In genomic region chr16:46617544-46618335, GRCm38 (mm10) we compare ENCODE assay signal across 13 mouse cellular contexts.
DNase-seq lines count a peak whose midpoint lies in the region; ATAC-seq and TF ChIP-seq lines count a peak whose summit lies in the region.
"Had no signal": no experiment of that assay in that cellular context is flagged by ENCODE, and none has a peak within 500 bp of the region (broad histone marks: within the 10 kb centered on the region; RNA-seq: fewer than 3 reads in every experiment).

No protein-coding gene starts in this region.

- TF ChIP-seq CTCF in Patski (IDR thresholded peaks at IDR 0.05) = no peak
- TF ChIP-seq CTCF in gastrocnemius, adult 2 months (IDR thresholded peaks at IDR 0.05) = no peak

- ATAC-seq in kidney, embryonic 16.5 days (ENCODE audit: low FRiP score, low TSS enrichment) = peak; percentile 79
- peak; percentile 92 for ATAC-seq in Patski

- WGBS in kidney, embryonic 16.5 days = 28% methylated on average over 13 of the region's 13 CpGs

- DNase-seq in kidney, adult 18-20 months = no peak
- DNase-seq in Patski (ENCODE audit: low read depth, low spot score) = peak; percentile 71
- peak; percentile 41 for DNase-seq in embryo, embryonic 10.5 days (ENCODE audit: low spot score)
- DNase-seq in kidney, postnatal 36 days = peak; percentile 12 to 13
- DNase-seq in thymus, postnatal 4 days = no peak
- no peak for DNase-seq in gastrocnemius, adult 2 months
- DNase-seq: adrenal gland, postnatal 14 days; cerebellum, adult 11-12 months; layer of hippocampus, adult 9-11 months; spleen, adult 18-20 months had no signal

- H3K9me3 ChIP-seq in kidney, embryonic 16.5 days (ENCODE audit: low read length) = no peaks in the 10 kb centered on the region
- H3K9me3 ChIP-seq: embryonic facial prominence, embryonic 15.5 days; heart, embryonic 10.5 days had no signal

- intact Hi-C loops in gastrocnemius, adult 2 months (cut with DNase I) = no loop called here

- in situ Hi-C loops in Patski (cut with MboI; ENCODE audit: low pct_unique_long_range_greater_than_20kb) = no loop called here

- no peaks in the 10 kb centered on the region for H3K27me3 ChIP-seq in kidney, embryonic 16.5 days (ENCODE audit: insufficient read depth, low read length)
- peaks cover 38% of the 10 kb centered on the region for H3K27me3 ChIP-seq in Patski
- H3K27me3 ChIP-seq: embryonic facial prominence, embryonic 15.5 days had no signal

- H3K4me1 ChIP-seq in kidney, embryonic 16.5 days (ENCODE audit: insufficient read depth, low read length) = no peaks in the 10 kb centered on the region
- H3K4me1 ChIP-seq: embryonic facial prominence, embryonic 15.5 days; heart, embryonic 10.5 days had no signal

- no peak overlapping the region for H3K27ac ChIP-seq in kidney, embryonic 16.5 days (ENCODE audit: low read length)
- no peak overlapping the region for H3K27ac ChIP-seq in gastrocnemius, adult 2 months
- H3K27ac ChIP-seq: embryonic facial prominence, embryonic 15.5 days; heart, embryonic 10.5 days had no signal

- no peak overlapping the region for H3K4me3 ChIP-seq in kidney, embryonic 16.5 days (ENCODE audit: low read length)
- H3K4me3 ChIP-seq in gastrocnemius, adult 2 months = no peak overlapping the region
- H3K4me3 ChIP-seq: embryonic facial prominence, embryonic 15.5 days; heart, embryonic 10.5 days had no signal

- H3K9ac ChIP-seq in kidney, embryonic 16.5 days (replicated peaks; ENCODE audit: low read length) = no peak overlapping the region
- H3K9ac ChIP-seq: embryonic facial prominence, embryonic 15.5 days had no signal

- CTCF ChIA-PET in Patski (lab: Charles Lee) = interaction anchor here (1.6 kb wide), 1 partner anchor 10 kb away, joined by 3 read pairs; no protein-coding TSS in a partner anchor

- no peaks in the 10 kb centered on the region for H3K36me3 ChIP-seq in kidney, embryonic 16.5 days (ENCODE audit: insufficient read depth, low read length)
- H3K36me3 ChIP-seq: embryonic facial prominence, embryonic 15.5 days; heart, embryonic 10.5 days had no signal

- POLR2A ChIA-PET in Patski (lab: Charles Lee) = no interaction called here

- H3K4me2 ChIP-seq in kidney, embryonic 16.5 days (replicated peaks; ENCODE audit: low read depth, low read length) = peak overlapping the region; percentile 9; the same call in 1 of the 2 replicates
- H3K4me2 ChIP-seq: embryonic facial prominence, embryonic 15.5 days had no signal

Comparison
In these comparisons a context has a peak if more than half of its experiments do, and no peak if none do; other contexts are left out.
1. DNase-seq: peak in Patski (single experiment), embryo, embryonic 10.5 days (single experiment) and kidney, postnatal 36 days (2 of 2); none in kidney, adult 18-20 months (single experiment), thymus, postnatal 4 days (single experiment) and gastrocnemius, adult 2 months (single experiment).